8 mouse cellular contexts compared by ENCODE assay signal in the genomic region with DNA sequence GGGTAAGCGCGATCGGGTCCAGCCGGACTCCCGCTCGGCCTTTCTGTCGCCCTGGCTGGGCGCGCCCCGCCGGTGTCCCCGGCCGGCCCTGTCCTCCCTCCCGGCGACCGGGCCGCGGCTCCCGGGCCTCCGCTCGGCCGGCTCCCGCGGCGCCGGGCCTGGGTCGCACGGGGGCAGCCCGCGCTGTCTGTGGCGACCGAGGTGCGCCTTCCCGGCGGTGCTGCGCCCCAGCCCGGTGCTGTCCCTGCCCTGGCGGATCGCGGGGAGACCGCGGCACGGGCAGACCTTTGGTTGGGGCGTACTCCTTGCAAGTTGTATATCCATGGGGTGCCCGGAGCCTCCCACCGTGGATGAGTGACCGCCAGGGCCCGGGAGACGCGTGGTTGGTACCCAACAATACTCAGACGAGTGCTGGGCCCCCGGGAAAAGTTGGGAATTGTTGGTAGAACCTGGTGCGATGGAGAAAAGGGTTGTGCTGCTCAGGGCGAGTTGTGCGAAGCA. TPM values are rescaled to one million over a fixed set of nuclear protein-coding genes. Genes with fewer than 3 reads are reported as not detected.
DNase-seq lines count a peak whose midpoint lies in the region; ATAC-seq and TF ChIP-seq lines count a peak whose summit lies in the region.

No protein-coding gene starts in this region.

- no peak for TF ChIP-seq CTCF in heart, adult 2 months (IDR thresholded peaks at IDR 0.05)
- no peak for TF ChIP-seq CTCF in E14TG2a.4 (conservative IDR thresholded peaks at IDR 0.05; ENCODE audit: low read length)
- TF ChIP-seq CTCF in liver, postnatal 0 days (IDR thresholded peaks at IDR 0.05; ENCODE audit: low read depth): no peak

- H3K36me3 ChIP-seq in heart, adult 2 months (ENCODE audit: control insufficient read depth, insufficient read depth, low read length): no peaks in the 10 kb centered on the region
- H3K36me3 ChIP-seq in E14TG2a.4 (ENCODE audit: insufficient read depth, low read length): peaks cover 35% of the 10 kb centered on the region
- peaks cover 36% of the 10 kb centered on the region for H3K36me3 ChIP-seq in embryonic facial prominence, embryonic 12.5 days
- H3K36me3 ChIP-seq in liver, postnatal 0 days (replicated peaks; ENCODE audit: insufficient read depth, low read length): peaks cover 31% of the 10 kb centered on the region

- WGBS in heart, adult 2 months: under 1% methylated on average over 55 of the region's 55 CpGs
- 0% methylated on average over 44 of the region's 55 CpGs for WGBS in embryonic facial prominence, embryonic 12.5 days
- under 1% methylated on average over 51 of the region's 55 CpGs for WGBS in liver, postnatal 0 days (ENCODE audit: insufficient replicate concordance)

- peak overlapping the region; percentile 77 for H3K4me3 ChIP-seq in heart, adult 2 months
- peak overlapping the region; percentile 86 for H3K4me3 ChIP-seq in E14TG2a.4 (replicated peaks; ENCODE audit: low read length)
- peak overlapping the region; percentile 98 for H3K4me3 ChIP-seq in embryonic facial prominence, embryonic 12.5 days
- H3K4me3 ChIP-seq in liver, postnatal 0 days (ENCODE audit: low read depth, low read length): peak overlapping the region; percentile 82

- H3K9ac ChIP-seq in heart, adult 2 months (ENCODE audit: low read depth, low read length): peak overlapping the region; percentile 100
- peak overlapping the region; percentile 98 for H3K9ac ChIP-seq in embryonic facial prominence, embryonic 12.5 days
- peak overlapping the region; percentile 95 for H3K9ac ChIP-seq in liver, postnatal 0 days (replicated peaks)

- H3K4me1 ChIP-seq in heart, adult 2 months (ENCODE audit: control insufficient read depth, insufficient read depth, low read length): peaks cover 1% of the 10 kb centered on the region; the same call in 1 of the 2 replicates
- peaks cover 53% of the 10 kb centered on the region for H3K4me1 ChIP-seq in E14TG2a.4 (replicated peaks; ENCODE audit: low read depth, low read length)
- H3K4me1 ChIP-seq in embryonic facial prominence, embryonic 12.5 days: peaks cover 7% of the 10 kb centered on the region
- peaks cover 34% of the 10 kb centered on the region for H3K4me1 ChIP-seq in liver, postnatal 0 days (ENCODE audit: insufficient read depth)

- ATAC-seq in embryonic facial prominence, embryonic 12.5 days (ENCODE audit: insufficient number of reproducible peaks, insufficient read depth, low FRiP score, low TSS enrichment): peak; percentile 53
- ATAC-seq in inflammation-experienced regulatory T-cells, adult 6 months: peak; percentile 54
- peak; percentile 32 for ATAC-seq in liver, postnatal 0 days

- no peak for TF ChIP-seq EP300 in heart, adult 2 months (IDR thresholded peaks at IDR 0.05; ENCODE audit: insufficient read depth, low read depth, low read length)
- no peak for TF ChIP-seq EP300 in liver, postnatal 0 days (IDR thresholded peaks at IDR 0.05; ENCODE audit: low read depth)

- H3K9me3 ChIP-seq in E14TG2a.4 (ENCODE audit: low read length): peaks cover 8% of the 10 kb centered on the region
- H3K9me3 ChIP-seq in embryonic facial prominence, embryonic 12.5 days: no peaks in the 10 kb centered on the region
- no peaks in the 10 kb centered on the region for H3K9me3 ChIP-seq in liver, postnatal 0 days (ENCODE audit: low read length)

- no peak for TF ChIP-seq POLR2A in heart, adult 2 months (IDR thresholded peaks at IDR 0.05; ENCODE audit: insufficient read depth, low read depth, low read length)

- no peaks in the 10 kb centered on the region for H3K27me3 ChIP-seq in heart, adult 2 months (ENCODE audit: control insufficient read depth, insufficient read depth, low read length)
- H3K27me3 ChIP-seq in E14TG2a.4 (ENCODE audit: insufficient read depth, low read length): peaks cover 10% of the 10 kb centered on the region; the same call in 1 of the 2 replicates
- no peaks in the 10 kb centered on the region for H3K27me3 ChIP-seq in embryonic facial prominence, embryonic 12.5 days
- no peaks in the 10 kb centered on the region for H3K27me3 ChIP-seq in liver, postnatal 0 days (ENCODE audit: insufficient read depth, low read length)

- intact Hi-C loops in heart, adult 2 months (cut with DNase I): loop anchor here (5.0 to 10.0 kb wide), 5 partner anchors 62 to 268 kb away; partner anchors contain the start of genes Hsd17b6, Lrp1 and Stat6
- intact Hi-C loops in heart, postnatal 14 days (cut with DNase I): loop anchor here (5.0 kb wide), 3 partner anchors 62 to 268 kb away; partner anchors contain the start of gene Hsd17b6

- H3K4me2 ChIP-seq in embryonic facial prominence, embryonic 12.5 days (replicated peaks): peak overlapping the region; percentile 71
- peak overlapping the region; percentile 89 for H3K4me2 ChIP-seq in liver, postnatal 0 days (ENCODE audit: low read depth, low read length)

- DNase-seq in heart, adult 2 months: no peak
- no peak for DNase-seq in heart, postnatal 14 days
- DNase-seq in liver, postnatal 0 days: peak; percentile 51
- DNase-seq in spleen, postnatal 10 days (ENCODE audit: low spot score in 2 of 2): peak; percentile 53 to 66
- no peak for DNase-seq in frontal cortex, postnatal 14 days (ENCODE audit: low spot score in 2 of 2)

- H3K27ac ChIP-seq in heart, adult 2 months: peak overlapping the region; percentile 77
- peak overlapping the region; percentile 86 for H3K27ac ChIP-seq in embryonic facial prominence, embryonic 12.5 days
- peak overlapping the region; percentile 90 for H3K27ac ChIP-seq in liver, postnatal 0 days (ENCODE audit: low read depth)

- peaks cover 4% of the 10 kb centered on the region; the same call in 1 of the 2 replicates for H3K79me2 ChIP-seq in heart, adult 2 months (replicated peaks; ENCODE audit: control insufficient read depth, insufficient read depth, low read length)

RNA-seq across cellular contexts. Expression of gene Zbtb39, which starts 0.4 kb away (rescaled TPM):
- total RNA-seq in heart, adult 2 months (2021): 1 to 10 TPM; 7.7 to 7.8 TPM
- 4.3 and 6.3 TPM in 2 replicates for polyA plus RNA-seq in heart, adult 2 months (2012; rRNA removed)
- total RNA-seq in heart, postnatal 14 days (2021): 1 to 10 TPM; 7.5 to 8.3 TPM
- 4.8 and 5.2 TPM in 2 replicates for polyA plus RNA-seq in embryonic facial prominence, embryonic 12.5 days (2016; fragmentation: Nextera tagmentation; extraction: Ambion mirVana)
- under 1 TPM; 0.31 to 0.95 (median 0.64) TPM for polyA plus RNA-seq in inflammation-experienced regulatory T-cells, adult 6 months (2017; shearing (Covaris generic))
- 1.0 and 1.1 TPM in 2 replicates for polyA plus RNA-seq in liver, postnatal 0 days (2015; fragmentation: Nextera tagmentation; extraction: Ambion mirVana)

RNA-seq across cellular contexts. Expression of gene Gpr182, which starts 11.8 kb away (rescaled TPM):
- 1 to 10 TPM; 2.6 to 3.9 TPM for total RNA-seq in heart, adult 2 months (2021)
- 7.7 and 8.6 TPM in 2 replicates for polyA plus RNA-seq in heart, adult 2 months (2012; rRNA removed)
- 1 to 10 TPM; 3.4 to 4.6 TPM for total RNA-seq in heart, postnatal 14 days (2021)
- 0.48 and 0.70 TPM in 2 replicates for polyA plus RNA-seq in embryonic facial prominence, embryonic 12.5 days (2016; fragmentation: Nextera tagmentation; extraction: Ambion mirVana)
- polyA plus RNA-seq in inflammation-experienced regulatory T-cells, adult 6 months (2017; shearing (Covaris generic)): under 1 TPM; 0.14 to 0.44 (median 0.37) TPM
- polyA plus RNA-seq in liver, postnatal 0 days (2015; fragmentation: Nextera tagmentation; extraction: Ambion mirVana): 16.1 and 17.3 TPM in 2 replicates

RNA-seq across cellular contexts. Expression of gene Tac2, which starts 15.4 kb away (rescaled TPM):
- total RNA-seq in heart, adult 2 months (2021): not detected
- not detected in 2 replicates for polyA plus RNA-seq in heart, adult 2 months (2012; rRNA removed)
- not detected for total RNA-seq in heart, postnatal 14 days (2021)
- polyA plus RNA-seq in embryonic facial prominence, embryonic 12.5 days (2016; fragmentation: Nextera tagmentation; extraction: Ambion mirVana): 1.2 and 2.1 TPM in 2 replicates
- polyA plus RNA-seq in inflammation-experienced regulatory T-cells, adult 6 months (2017; shearing (Covaris generic)): not detected
- 1.9 and 2.3 TPM in 2 replicates for polyA plus RNA-seq in liver, postnatal 0 days (2015; fragmentation: Nextera tagmentation; extraction: Ambion mirVana)

RNA-seq across cellular contexts. Expression of gene Rdh1, which starts 19.8 kb away (rescaled TPM):
- total RNA-seq in heart, adult 2 months (2021): under 1 TPM in 1 of 2 experiments, not detected in 1; 0.05 TPM
- 0.04 TPM in 1 of 2 replicates, not detected in the other for polyA plus RNA-seq in heart, adult 2 months (2012; rRNA removed)
- total RNA-seq in heart, postnatal 14 days (2021): under 1 TPM in 1 of 2 experiments, not detected in 1; 0.05 TPM
- polyA plus RNA-seq in embryonic facial prominence, embryonic 12.5 days (2016; fragmentation: Nextera tagmentation; extraction: Ambion mirVana): not detected in 2 replicates
- polyA plus RNA-seq in inflammation-experienced regulatory T-cells, adult 6 months (2017; shearing (Covaris generic)): under 1 TPM in 2 of 3 experiments, not detected in 1; 0.28 TPM
- polyA plus RNA-seq in liver, postnatal 0 days (2015; fragmentation: Nextera tagmentation; extraction: Ambion mirVana): 0.20 TPM in 2 replicates

RNA-seq across cellular contexts. Expression of gene Rdh16f1, which starts 19.9 kb away (rescaled TPM):
- under 1 TPM in 1 of 2 experiments, not detected in 1; 0.10 TPM for total RNA-seq in heart, adult 2 months (2021)
- polyA plus RNA-seq in heart, adult 2 months (2012; rRNA removed): 0.12 TPM in 1 of 2 replicates, not detected in the other
- total RNA-seq in heart, postnatal 14 days (2021): under 1 TPM; 0.15 to 0.22 TPM
- 0.09 TPM in 1 of 2 replicates, not detected in the other for polyA plus RNA-seq in embryonic facial prominence, embryonic 12.5 days (2016; fragmentation: Nextera tagmentation; extraction: Ambion mirVana)
- 1 to 10 TPM in 1 of 3 experiments, under 1 TPM in 1, not detected in 1; 0.36 to 1.1 TPM for polyA plus RNA-seq in inflammation-experienced regulatory T-cells, adult 6 months (2017; shearing (Covaris generic))
- polyA plus RNA-seq in liver, postnatal 0 days (2015; fragmentation: Nextera tagmentation; extraction: Ambion mirVana): 0.69 TPM in 1 of 2 replicates, not detected in the other

Comparison
In these comparisons a context has a peak if more than half of its experiments do, and no peak if none do; other contexts are left out.
1. DNase-seq: peak in liver, postnatal 0 days (single experiment) and spleen, postnatal 10 days (2 of 2); none in heart, adult 2 months (0 of 2), heart, postnatal 14 days (0 of 2) and frontal cortex, postnatal 14 days (0 of 2).
2. Peak in every context shown above with its lines, with median percentiles within 50 percentile points of each other: H3K27ac ChIP-seq, H3K4me3 ChIP-seq, H3K9ac ChIP-seq and ATAC-seq.